Mouse (Mus musculus) heart, embryonic 13.5 days (tissue): ENCODE measurements at regions not wholly inside any gene's neighbourhood (a gene's known extent, or its start where the extent isn't known, plus 50 kb on each side); places are given as distances from the start of the nearest gene placed in this dataset.

Source experiments
- ATAC-seq: fragments of 200-750 bp; cut with Nextera tagmentation; 2 replicates; pipeline ENCODE4 v1.8.0; 2017; ENCODE audit warnings: moderate TSS enrichment; ENCODE audit not compliant: insufficient number of reproducible peaks, low FRiP score, low TSS enrichment; ENCODE audit errors: extremely low read depth
- H3K27ac ChIP-seq: fragments of 300-500 bp; sonication (generic); replicated peaks from 2 replicates; pipeline ENCODE4 v1.5.1; 2015; ENCODE audit warnings: moderate library complexity, mild to moderate bottlenecking, inconsistent platforms
- H3K27me3 ChIP-seq: fragments of 300-500 bp; sonication (generic); replicated peaks from 2 replicates; pipeline ENCODE4 v1.6.1; 2015; ENCODE audit warnings: mild to moderate bottlenecking, inconsistent platforms
- H3K36me3 ChIP-seq: fragments of 300-500 bp; sonication (generic); 2 replicates; pipeline ENCODE4 v1.6.1; 2015; ENCODE audit warnings: mild to moderate bottlenecking, inconsistent platforms
- H3K4me1 ChIP-seq: fragments of 300-500 bp; sonication (generic); 2 replicates; pipeline ENCODE4 v1.6.1; 2015; ENCODE audit warnings: inconsistent platforms
- H3K4me2 ChIP-seq: fragments of 300-500 bp; sonication (generic); 2 replicates; pipeline ENCODE4 v1.6.1; 2015; ENCODE audit warnings: inconsistent platforms, mild to moderate bottlenecking, moderate library complexity
- H3K4me3 ChIP-seq: fragments of 300-500 bp; sonication (generic); 2 replicates; pipeline ENCODE4 v1.5.1; 2015; ENCODE audit warnings: moderate library complexity, mild to moderate bottlenecking, inconsistent platforms
- H3K9ac ChIP-seq: fragments of 300-500 bp; sonication (generic); 2 replicates; pipeline ENCODE4 v1.6.1; 2015; ENCODE audit warnings: inconsistent platforms, mild to moderate bottlenecking, moderate library complexity
- H3K9me3 ChIP-seq: fragments of 300-500 bp; sonication (generic); 2 replicates; pipeline ENCODE4 v1.6.1; 2016; ENCODE audit warnings: inconsistent platforms
- WGBS: fragments of 180-500 bp; shearing (Covaris S2); methylation state at CpG from one replicate; pipeline ENCODE4 v1.1.7; 2015; ENCODE audit warnings: mixed read lengths; 5-methylcytosine and 5-hydroxymethylcytosine counted together

- Histone ChIP-seq H3K9me3 (no peaks in the 10 kb centered on the region; the same call in 1 of the 2 replicates), H3K4me2 (no peak overlapping the region), H3K4me1 (no peaks in the 10 kb centered on the region), H3K27ac (no peak overlapping the region), H3K27me3 (no peaks in the 10 kb centered on the region), H3K4me3 (no peak overlapping the region), H3K9ac (no peak overlapping the region), H3K36me3 (no peaks in the 10 kb centered on the region)
- 73% methylated on average over 8 of the region's 8 CpGs for WGBS
- no peak for ATAC-seq
Measured at GRCm38 (mm10) chr4:33696969-33697368, 227.4 kb upstream of the Cnr1 start.

GRCm38 (mm10) chr4:33702028-33702666, 222.2 kb upstream of the Cnr1 start:
- Histone ChIP-seq H3K27me3 (no peaks in the 10 kb centered on the region), H3K4me2 (no peak overlapping the region), H3K36me3 (no peaks in the 10 kb centered on the region), H3K9ac (no peak overlapping the region), H3K27ac (no peak overlapping the region), H3K4me3 (no peak overlapping the region), H3K4me1 (no peaks in the 10 kb centered on the region), H3K9me3 (no peaks in the 10 kb centered on the region)
- ATAC-seq = no peak
- WGBS = 66% methylated on average over 7 of the region's 7 CpGs

- no peak overlapping the region for H3K27ac ChIP-seq
- H3K9me3 ChIP-seq = no peaks in the 10 kb centered on the region
- H3K4me1 ChIP-seq = no peaks in the 10 kb centered on the region
- no peak overlapping the region for H3K4me2 ChIP-seq
- 84% methylated on average over 6 of the region's 6 CpGs for WGBS
- H3K36me3 ChIP-seq = no peaks in the 10 kb centered on the region
- H3K4me3 ChIP-seq = no peak overlapping the region
- no peak for ATAC-seq
- no peak overlapping the region for H3K9ac ChIP-seq
- H3K27me3 ChIP-seq = no peaks in the 10 kb centered on the region
Measured at GRCm38 (mm10) chr4:33705722-33706121, 218.7 kb upstream of the Cnr1 start.

- Histone ChIP-seq H3K27ac (no peak overlapping the region), H3K4me3 (no peak overlapping the region), H3K4me2 (no peak overlapping the region), H3K4me1 (no peaks in the 10 kb centered on the region), H3K9me3 (no peaks in the 10 kb centered on the region), H3K9ac (no peak overlapping the region), H3K27me3 (no peaks in the 10 kb centered on the region), H3K36me3 (no peaks in the 10 kb centered on the region)
- 50% methylated on average over 10 of the region's 10 CpGs for WGBS
- no peak for ATAC-seq
Measured at GRCm38 (mm10) chr4:33706785-33707184, 217.6 kb upstream of the Cnr1 start.

DNA sequence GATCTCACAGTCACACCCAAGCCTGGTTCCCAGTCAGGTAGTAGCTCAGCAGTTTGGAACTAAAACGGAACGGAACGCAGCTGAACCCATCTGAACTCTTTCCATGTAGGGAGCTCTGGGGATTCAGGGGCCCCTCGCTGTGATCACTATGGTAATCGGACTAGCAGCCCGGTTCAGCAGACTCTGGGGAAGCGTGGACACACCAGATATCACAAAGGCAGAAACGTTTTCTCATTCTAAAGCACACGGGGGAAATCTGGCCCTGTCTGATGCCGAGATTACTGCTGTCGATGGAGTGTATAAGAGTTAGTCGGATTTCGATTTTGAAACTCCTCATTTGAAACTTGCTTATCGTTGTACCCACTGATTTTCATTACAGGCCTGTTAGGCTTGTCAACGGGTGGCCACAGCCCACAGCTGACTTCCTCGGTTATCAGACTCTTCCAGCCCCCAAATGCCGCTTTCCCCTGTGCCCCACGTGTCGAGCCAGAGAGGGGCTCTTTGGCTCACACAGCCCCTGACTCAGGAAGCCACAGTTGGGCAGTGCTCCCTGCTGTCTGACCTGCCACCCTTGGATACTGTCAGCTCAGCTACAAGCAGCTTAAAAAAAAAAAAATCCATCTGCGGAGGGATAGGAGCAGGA, 207.8 kb upstream of the Cnr1 start:
- Histone ChIP-seq H3K27ac (no peak overlapping the region), H3K9ac (peak overlapping the region; percentile 38), H3K4me3 (peak overlapping the region; percentile 35), H3K4me2 (peak overlapping the region; percentile 68), H3K4me1 (peaks cover 12% of the 10 kb centered on the region), H3K9me3 (no peaks in the 10 kb centered on the region), H3K36me3 (no peaks in the 10 kb centered on the region), H3K27me3 (no peaks in the 10 kb centered on the region)
- no peak for ATAC-seq
- 12% methylated on average over 20 of the region's 20 CpGs for WGBS

GRCm38 (mm10) chr4:33720972-33721371, 203.4 kb upstream of the Cnr1 start:
- Histone ChIP-seq H3K9ac (no peak overlapping the region), H3K36me3 (no peaks in the 10 kb centered on the region), H3K27me3 (no peaks in the 10 kb centered on the region), H3K27ac (no peak overlapping the region), H3K4me2 (no peak overlapping the region), H3K4me3 (no peak overlapping the region), H3K9me3 (no peaks in the 10 kb centered on the region; the same call in 1 of the 2 replicates), H3K4me1 (peaks cover 12% of the 10 kb centered on the region)
- WGBS = 61% methylated on average over 10 of the region's 10 CpGs
- ATAC-seq = no peak

DNA sequence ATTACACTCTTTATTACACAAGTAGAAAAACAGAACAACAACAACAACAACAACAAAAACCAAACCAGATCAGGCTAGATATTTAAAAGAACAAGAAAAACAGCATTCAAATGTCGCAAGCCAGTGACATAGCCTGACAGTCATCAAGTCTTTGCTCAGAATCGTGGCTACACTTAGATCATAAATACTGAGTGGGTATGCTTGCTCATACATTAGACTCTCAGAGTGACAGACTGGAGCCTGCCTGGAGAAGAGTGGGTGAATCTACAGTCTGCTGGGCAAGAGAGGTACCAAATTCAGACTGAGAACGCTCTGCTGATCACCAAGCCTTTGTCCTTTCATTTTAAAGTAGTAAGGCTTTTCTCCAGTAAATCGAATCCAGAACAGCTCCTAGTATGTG, 202.4 kb upstream of the Cnr1 start:
- 79% methylated on average over 4 of the region's 4 CpGs for WGBS

GRCm38 (mm10) chr4:33731837-33732236, 192.6 kb upstream of the Cnr1 start:
- H3K4me1 ChIP-seq = peaks cover 34% of the 10 kb centered on the region
- H3K36me3 ChIP-seq = no peaks in the 10 kb centered on the region
- H3K9ac ChIP-seq = no peak overlapping the region
- no peaks in the 10 kb centered on the region for H3K9me3 ChIP-seq
- no peak overlapping the region for H3K4me2 ChIP-seq
- WGBS = 39% methylated on average over 4 of the region's 4 CpGs
- H3K27me3 ChIP-seq = no peaks in the 10 kb centered on the region
- no peak for ATAC-seq
- H3K27ac ChIP-seq = peak overlapping the region; percentile 59
- no peak overlapping the region for H3K4me3 ChIP-seq

More for the DNA sequence above, 202.4 kb upstream of the Cnr1 start:
- H3K9ac ChIP-seq = no peak overlapping the region
- no peak overlapping the region for H3K27ac ChIP-seq
- no peaks in the 10 kb centered on the region for H3K36me3 ChIP-seq
- ATAC-seq = no peak
- H3K9me3 ChIP-seq = no peaks in the 10 kb centered on the region; the same call in 1 of the 2 replicates
- H3K4me1 ChIP-seq = peaks cover 4% of the 10 kb centered on the region
- H3K4me3 ChIP-seq = no peak overlapping the region
- H3K4me2 ChIP-seq = no peak overlapping the region
- no peaks in the 10 kb centered on the region for H3K27me3 ChIP-seq

GRCm38 (mm10) chr4:33734923-33735322, 189.5 kb upstream of the Cnr1 start:
- ATAC-seq = peak; percentile 25; the same call in 1 of the 2 replicates
- WGBS = 21% methylated on average over 8 of the region's 8 CpGs

DNA sequence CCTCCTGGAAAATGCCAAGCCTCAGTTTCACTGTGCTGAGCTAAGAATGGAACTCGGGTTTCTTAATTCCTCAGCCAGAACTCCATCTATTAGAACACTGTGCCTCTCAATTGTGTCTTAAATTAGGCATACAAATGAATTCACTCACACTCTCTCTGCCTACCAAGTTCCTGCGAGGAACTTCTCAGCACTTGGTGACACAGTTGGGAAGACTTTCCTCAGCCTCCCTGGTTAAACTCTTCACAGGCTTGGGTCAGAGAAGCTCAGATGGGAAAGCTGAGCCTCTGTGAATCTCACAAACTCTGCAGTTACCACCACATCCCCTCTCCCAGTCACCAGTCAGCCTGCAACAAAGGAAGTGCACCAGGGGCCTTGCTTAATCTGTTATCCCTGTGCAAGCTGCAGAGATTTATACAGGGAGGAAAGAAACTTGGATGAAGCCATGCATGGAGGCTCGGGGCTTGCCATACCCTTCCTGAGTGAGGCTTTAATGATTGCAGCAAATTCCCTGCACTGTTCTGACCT, 188.9 kb upstream of the Cnr1 start:
- H3K9ac ChIP-seq = no peak overlapping the region
- no peak for ATAC-seq
- H3K9me3 ChIP-seq = no peaks in the 10 kb centered on the region
- no peaks in the 10 kb centered on the region for H3K36me3 ChIP-seq
- no peaks in the 10 kb centered on the region for H3K27me3 ChIP-seq
- peak overlapping the region; percentile 47; the same call in 1 of the 2 replicates for H3K4me2 ChIP-seq
- peak overlapping the region; percentile 40 for H3K27ac ChIP-seq
- WGBS = 44% methylated on average over 3 of the region's 3 CpGs
- no peak overlapping the region for H3K4me3 ChIP-seq
- peaks cover 49% of the 10 kb centered on the region for H3K4me1 ChIP-seq

More at GRCm38 (mm10) chr4:33734923-33735322, 189.5 kb upstream of the Cnr1 start:
- Histone ChIP-seq H3K9ac (peak overlapping the region; percentile 25; the same call in 1 of the 2 replicates), H3K27me3 (no peaks in the 10 kb centered on the region), H3K36me3 (no peaks in the 10 kb centered on the region), H3K4me2 (peak overlapping the region; percentile 47), H3K4me1 (peaks cover 49% of the 10 kb centered on the region), H3K4me3 (no peak overlapping the region), H3K27ac (peak overlapping the region; percentile 40; the same call in 1 of the 2 replicates), H3K9me3 (no peaks in the 10 kb centered on the region)

DNA sequence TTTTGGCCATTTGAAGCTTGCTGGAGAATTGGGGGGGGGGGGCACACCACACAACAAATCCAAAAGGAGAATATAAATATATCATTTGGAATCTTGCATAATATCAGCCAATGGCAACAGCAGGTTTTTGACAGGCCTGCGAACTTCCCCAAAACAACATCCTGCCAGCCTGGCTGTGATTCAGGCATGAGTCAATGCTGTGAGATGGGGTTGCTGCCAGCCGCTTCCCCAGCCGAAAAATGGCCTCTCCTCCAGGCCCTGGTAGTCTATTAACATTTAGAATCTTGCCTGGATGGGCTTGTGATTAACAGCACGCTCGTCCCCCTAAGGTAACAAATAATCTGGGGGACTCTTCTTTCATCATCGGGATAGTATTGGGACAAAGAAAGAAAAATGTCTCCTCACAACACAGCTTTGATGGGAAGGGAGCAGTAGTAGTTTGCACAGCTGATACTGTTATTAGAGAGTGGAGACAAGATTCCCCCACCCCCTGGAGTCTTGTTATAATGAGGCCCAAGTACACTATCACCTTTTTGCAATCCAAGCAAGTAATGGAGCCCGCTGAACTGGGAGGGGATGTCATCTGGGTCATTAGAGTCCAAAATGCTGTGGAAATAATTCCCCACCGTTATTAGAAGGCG, 188.2 kb upstream of the Cnr1 start:
- H3K4me3 ChIP-seq = no peak overlapping the region
- H3K4me2 ChIP-seq = no peak overlapping the region
- H3K27ac ChIP-seq = peak overlapping the region; percentile 40; the same call in 1 of the 2 replicates
- no peaks in the 10 kb centered on the region for H3K36me3 ChIP-seq
- no peaks in the 10 kb centered on the region for H3K27me3 ChIP-seq
- peaks cover 49% of the 10 kb centered on the region for H3K4me1 ChIP-seq
- ATAC-seq = no peak
- H3K9me3 ChIP-seq = no peaks in the 10 kb centered on the region
- 78% methylated on average over 9 of the region's 9 CpGs for WGBS
- H3K9ac ChIP-seq = no peak overlapping the region
